Mouse (Mus musculus) ES-E14 (cell line): ENCODE measurements at regions not wholly inside any gene's neighbourhood (a gene's known extent, or its start where the extent isn't known, plus 50 kb on each side); places are given as distances from the start of the nearest gene placed in this dataset.

Experiments used
- CHD2 ChIP-seq: IDR thresholded peaks from 2 replicates; pipeline ENCODE4 v1.6.1; 2014; ENCODE audit warnings: mild to moderate bottlenecking, low read depth, low read length, inconsistent platforms
- HCFC1 ChIP-seq: IDR thresholded peaks from 2 replicates; pipeline ENCODE4 v1.6.1; 2012; ENCODE audit warnings: low read length, inconsistent platforms, borderline replicate concordance; ENCODE audit not compliant: insufficient read depth
- MAFK ChIP-seq: IDR thresholded peaks from 2 replicates; pipeline ENCODE4 v1.6.1; 2014; ENCODE audit warnings: mild to moderate bottlenecking, low read depth, low read length, inconsistent platforms; ENCODE audit not compliant: insufficient read depth
- ZC3H11A ChIP-seq: IDR thresholded peaks from 2 replicates; pipeline ENCODE4 v1.6.1; 2012; ENCODE audit warnings: low read depth, mild to moderate bottlenecking, inconsistent platforms, low read length, borderline replicate concordance
- ZNF384 ChIP-seq: IDR thresholded peaks from 2 replicates; pipeline ENCODE4 v1.6.1; 2012; ENCODE audit warnings: low read depth, low read length, inconsistent platforms

DNA sequence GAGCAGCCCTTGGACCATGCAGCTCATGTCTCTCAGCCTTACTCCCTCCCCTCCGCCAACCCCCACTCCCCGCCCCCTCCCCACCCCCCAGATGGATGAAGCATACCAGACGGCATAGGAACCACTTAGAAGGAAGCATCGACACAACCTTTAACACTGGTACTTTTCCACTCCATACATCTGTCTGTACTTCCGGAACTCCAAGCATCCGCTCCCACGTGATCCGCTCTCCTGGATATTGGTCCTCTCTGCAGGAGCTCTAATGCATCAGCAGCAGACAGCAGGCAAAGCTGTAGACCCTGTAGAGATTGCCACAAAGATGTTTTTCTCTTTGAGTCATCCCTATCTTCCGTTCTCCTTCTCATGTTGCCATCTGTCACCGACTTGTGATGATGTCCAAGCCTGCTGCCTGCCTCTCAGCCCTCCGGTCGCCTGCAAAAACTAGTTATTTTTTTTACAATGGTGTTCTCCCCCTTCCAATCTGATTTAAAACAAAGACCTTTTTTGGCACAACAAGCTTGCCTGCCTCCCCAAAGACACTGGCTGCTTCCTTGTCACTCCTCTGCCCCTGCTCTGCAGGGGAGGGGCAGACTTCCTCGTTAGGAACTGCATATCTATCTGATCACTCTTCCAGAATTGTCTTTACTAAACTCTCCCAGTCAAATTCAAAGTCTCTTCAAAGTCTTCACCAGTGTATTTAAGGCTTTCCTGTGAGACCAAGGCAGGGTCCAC, 62.4 kb upstream of the Mrps6 start:
- TF ChIP-seq CHD2 = no peak
- TF ChIP-seq HCFC1 = no peak
- TF ChIP-seq ZNF384 = no peak
- no peak for TF ChIP-seq ZC3H11A
- no peak for TF ChIP-seq MAFK
